Comparison of ENCODE assay signal across 9 mouse cellular contexts in the genomic region with DNA sequence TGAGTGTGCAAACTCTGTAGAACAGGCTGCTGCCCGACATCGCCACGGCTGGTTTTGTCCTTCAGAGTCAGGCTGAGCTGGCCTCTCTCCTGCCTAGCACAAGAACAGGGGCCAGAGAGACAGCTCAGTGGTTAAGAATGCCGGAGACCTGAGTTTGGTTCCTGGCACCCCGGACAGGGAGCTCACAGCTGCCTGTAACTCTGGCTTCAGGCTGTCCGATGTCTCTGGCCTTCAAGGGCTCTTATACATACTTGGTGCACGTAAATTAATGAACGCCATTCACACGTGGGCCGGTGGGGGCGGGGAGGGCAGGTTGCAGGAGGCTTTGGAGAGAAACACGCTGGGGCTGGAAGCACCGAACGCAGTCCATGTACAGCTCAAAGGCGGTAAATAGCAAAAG. TPM values are rescaled to one million over a fixed set of nuclear protein-coding genes. Genes with fewer than 3 reads are reported as not detected.
DNase-seq lines count a peak whose midpoint lies in the region; ATAC-seq lines count a peak whose summit lies in the region.
"Had no signal": no experiment of that assay in that cellular context is flagged by ENCODE, and none has a peak within 500 bp of the region (broad histone marks: within the 10 kb centered on the region; RNA-seq: fewer than 3 reads in every experiment).

No protein-coding gene starts in this region.

- H3K4me1 ChIP-seq in kidney, embryonic 16.5 days (ENCODE audit: insufficient read depth, low read length): peaks cover 47% of the 10 kb centered on the region
- H3K4me1 ChIP-seq in kidney, embryonic 14.5 days (ENCODE audit: control insufficient read depth, insufficient read depth, low read length): peaks cover 15% of the 10 kb centered on the region
- peaks cover 36% of the 10 kb centered on the region for H3K4me1 ChIP-seq in limb, embryonic 11.5 days (ENCODE audit: control insufficient read depth, insufficient read depth, low read length)
- peaks cover 27% of the 10 kb centered on the region for H3K4me1 ChIP-seq in neural tube, embryonic 15.5 days

- peak overlapping the region; percentile 47; the same call in 1 of the 2 replicates for H3K4me2 ChIP-seq in kidney, embryonic 16.5 days (replicated peaks; ENCODE audit: low read depth, low read length)
- H3K4me2 ChIP-seq in kidney, embryonic 14.5 days (replicated peaks; ENCODE audit: low read depth, low read length): no peak overlapping the region
- H3K4me2 ChIP-seq in limb, embryonic 11.5 days (ENCODE audit: low read depth, severe bottlenecking): peak overlapping the region; percentile 31; the same call in 1 of the 2 replicates
- peak overlapping the region; percentile 55; the same call in 1 of the 2 replicates for H3K4me2 ChIP-seq in neural tube, embryonic 15.5 days

- H3K36me3 ChIP-seq in kidney, embryonic 16.5 days (ENCODE audit: insufficient read depth, low read length): no peaks in the 10 kb centered on the region
- no peaks in the 10 kb centered on the region for H3K36me3 ChIP-seq in kidney, embryonic 14.5 days (ENCODE audit: control insufficient read depth, insufficient read depth, low read length)
- no peaks in the 10 kb centered on the region for H3K36me3 ChIP-seq in limb, embryonic 11.5 days (ENCODE audit: control insufficient read depth, insufficient read depth, low read length)
- no peaks in the 10 kb centered on the region for H3K36me3 ChIP-seq in neural tube, embryonic 15.5 days

- H3K9ac ChIP-seq in kidney, embryonic 16.5 days (replicated peaks; ENCODE audit: low read length): peak overlapping the region; percentile 35; the same call in 1 of the 2 replicates
- no peak overlapping the region for H3K9ac ChIP-seq in kidney, embryonic 14.5 days (ENCODE audit: low read depth, low read length)
- H3K9ac ChIP-seq in limb, embryonic 11.5 days (ENCODE audit: low read length): no peak overlapping the region
- H3K9ac ChIP-seq in neural tube, embryonic 15.5 days (replicated peaks): no peak overlapping the region

- DNase-seq in adrenal gland, postnatal 36 days: peak; percentile 62 to 71
- peak; percentile 64 for DNase-seq in limb, embryonic 11.5 days (ENCODE audit: low spot score)
- DNase-seq in frontal cortex, postnatal 10 days (ENCODE audit: low spot score in 2 of 2): no peak
- DNase-seq in natural killer cell, adult 2 months (ENCODE audit: low spot score in 2 of 2): no peak
- DNase-seq: heart, postnatal 10 days; right cerebral cortex, postnatal 25 days had no signal

- H3K4me3 ChIP-seq in kidney, embryonic 16.5 days (ENCODE audit: low read length): no peak overlapping the region
- H3K4me3 ChIP-seq in kidney, embryonic 14.5 days (ENCODE audit: low read length): no peak overlapping the region
- H3K4me3 ChIP-seq in limb, embryonic 11.5 days (ENCODE audit: low read depth, low read length): no peak overlapping the region
- H3K4me3 ChIP-seq in neural tube, embryonic 15.5 days (replicated peaks): no peak overlapping the region

- H3K9me3 ChIP-seq in kidney, embryonic 16.5 days (ENCODE audit: low read length): no peaks in the 10 kb centered on the region
- no peaks in the 10 kb centered on the region for H3K9me3 ChIP-seq in kidney, embryonic 14.5 days (ENCODE audit: control insufficient read depth, low read length)
- H3K9me3 ChIP-seq in limb, embryonic 11.5 days (ENCODE audit: control insufficient read depth, low read length): no peaks in the 10 kb centered on the region
- H3K9me3 ChIP-seq in neural tube, embryonic 15.5 days (replicated peaks): no peaks in the 10 kb centered on the region

- H3K27ac ChIP-seq in kidney, embryonic 16.5 days (ENCODE audit: low read length): peak overlapping the region; percentile 67
- no peak overlapping the region for H3K27ac ChIP-seq in kidney, embryonic 14.5 days (ENCODE audit: low read depth, low read length)
- peak overlapping the region; percentile 73 for H3K27ac ChIP-seq in limb, embryonic 11.5 days (replicated peaks; ENCODE audit: low read depth, low read length)
- H3K27ac ChIP-seq in neural tube, embryonic 15.5 days (replicated peaks): no peak overlapping the region

- H3K27me3 ChIP-seq in kidney, embryonic 16.5 days (ENCODE audit: insufficient read depth, low read length): no peaks in the 10 kb centered on the region
- H3K27me3 ChIP-seq in kidney, embryonic 14.5 days (ENCODE audit: control insufficient read depth, insufficient read depth, low read length): no peaks in the 10 kb centered on the region
- H3K27me3 ChIP-seq in limb, embryonic 11.5 days (ENCODE audit: control insufficient read depth, insufficient read depth, low read length): no peaks in the 10 kb centered on the region
- H3K27me3 ChIP-seq in neural tube, embryonic 15.5 days (replicated peaks): peaks cover 7% of the 10 kb centered on the region; the same call in 1 of the 2 replicates

- 34% methylated on average over 15 of the region's 15 CpGs for WGBS in kidney, embryonic 16.5 days
- WGBS in kidney, embryonic 14.5 days: 47% methylated on average over 15 of the region's 15 CpGs
- 25% methylated on average over 15 of the region's 15 CpGs for WGBS in limb, embryonic 11.5 days
- WGBS in neural tube, embryonic 15.5 days: 43% methylated on average over 15 of the region's 15 CpGs

- no peak for ATAC-seq in kidney, embryonic 16.5 days (ENCODE audit: low FRiP score, low TSS enrichment)
- ATAC-seq in kidney, embryonic 14.5 days (ENCODE audit: low FRiP score, low TSS enrichment): no peak
- ATAC-seq in limb, embryonic 11.5 days (ENCODE audit: insufficient number of reproducible peaks, low FRiP score, low TSS enrichment, low read depth): peak; percentile 36; the same call in 1 of the 2 replicates
- ATAC-seq in neural tube, embryonic 15.5 days (ENCODE audit: low FRiP score): no peak

RNA-seq across cellular contexts. Expression of a gene that starts 50.6 kb away (rescaled TPM):
- 281 and 293 TPM in 2 replicates for polyA plus RNA-seq in kidney, embryonic 16.5 days (2015; fragmentation: Nextera tagmentation; extraction: Ambion mirVana)
- 300 and 331 TPM in 2 replicates for polyA plus RNA-seq in kidney, embryonic 14.5 days (2014; fragmentation: Nextera tagmentation; extraction: Ambion mirVana)
- total RNA-seq in adrenal gland, postnatal 36 days (2021): 100 to 1,000 TPM; 389 to 435 TPM
- 326 and 364 TPM in 2 replicates for polyA plus RNA-seq in limb, embryonic 11.5 days (2014; fragmentation: Nextera tagmentation; extraction: Ambion mirVana)
- 171 and 210 TPM in 2 replicates for polyA plus RNA-seq in neural tube, embryonic 15.5 days (2015; fragmentation: Nextera tagmentation; extraction: Ambion mirVana)

Comparison
In these comparisons a context has a peak if more than half of its experiments do, and no peak if none do; other contexts are left out.
1. H3K27ac ChIP-seq: peak in kidney, embryonic 16.5 days (single experiment) and limb, embryonic 11.5 days (single experiment); none in kidney, embryonic 14.5 days (single experiment) and neural tube, embryonic 15.5 days (single experiment).
2. DNase-seq: peak in adrenal gland, postnatal 36 days (2 of 2) and limb, embryonic 11.5 days (single experiment); none in frontal cortex, postnatal 10 days (0 of 2) and natural killer cell, adult 2 months (0 of 2).